Mouse (Mus musculus) olfactory bulb, adult 2 months (tissue): ENCODE results near the gene Olfr1061. TPM values are rescaled to one million over a fixed set of nuclear protein-coding genes. Genes with fewer than 3 reads are reported as not detected.
"Not testable (repeated sequence)": the region's sequence is repeated elsewhere in the genome, so short reads cannot be mapped to it uniquely, and the experiment has no call there.

Experiments used
- H3K27ac ChIP-seq: fragments of 200-500 bp; 2 replicates; pipeline ENCODE4 v1.5.1; 2012; ENCODE audit warnings: low read depth, low read length; ENCODE audit not compliant: insufficient read depth
- H3K4me1 ChIP-seq: fragments of 200-500 bp; 2 replicates; pipeline ENCODE4 v1.6.1; 2012; ENCODE audit warnings: low read length; ENCODE audit not compliant: control insufficient read depth, insufficient read depth
- H3K4me3 ChIP-seq: fragments of 200-500 bp; 2 replicates; pipeline ENCODE4 v1.5.1; 2012; ENCODE audit warnings: mild to moderate bottlenecking, low read depth, low read length, moderate library complexity; ENCODE audit not compliant: insufficient read depth
- CTCF ChIP-seq: fragments of 200-500 bp; IDR thresholded peaks from 2 replicates; pipeline ENCODE4 v1.5.1; 2012; ENCODE audit warnings: low read depth, mild to moderate bottlenecking, low read length, moderate library complexity; ENCODE audit not compliant: insufficient read depth
- POLR2A ChIP-seq: fragments of 200-500 bp; IDR thresholded peaks from 2 replicates; pipeline ENCODE4 v1.6.1; 2012; ENCODE audit warnings: mild to moderate bottlenecking, low read depth, low read length, moderate library complexity; ENCODE audit not compliant: insufficient read depth
- WGBS: fragments of 180-500 bp; shearing (Covaris S2); methylation state at CpG from one replicate; pipeline ENCODE4 v1.1.7; 2018; 5-methylcytosine and 5-hydroxymethylcytosine counted together
- polyA plus RNA-seq: library from polyadenylated mRNA; stranded (reverse); fragments of >200 nt; gene quantifications from 2 replicates; pipeline ENCODE4 v1.2.4, GENCODE M21; 2012; ENCODE audit warnings: low replicate concordance; ENCODE audit not compliant: missing spikeins, insufficient read depth, insufficient read length

Olfr1061 gene
- not detected in 2 replicates for polyA plus RNA-seq

DNA sequence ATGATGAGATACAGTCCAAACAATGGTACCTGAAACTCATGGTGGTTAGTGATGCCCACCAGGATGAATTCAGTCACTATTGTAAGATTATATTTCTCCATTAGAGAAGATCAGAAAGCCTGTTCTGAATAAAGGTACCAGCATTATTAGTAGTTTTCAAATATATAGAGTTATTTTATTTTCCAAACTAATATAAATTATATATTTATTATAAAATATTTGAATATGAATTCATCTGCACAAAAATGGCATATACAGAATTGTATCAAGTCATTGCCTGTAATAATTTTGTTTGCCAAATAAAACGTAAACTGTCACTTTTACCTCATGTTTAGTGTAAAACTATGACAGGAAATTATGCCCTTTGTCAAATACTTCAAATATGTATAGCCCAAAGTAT lies at the start of gene Olfr1061:
Olfr1061 (minus strand) TSS at position 101 of the 400 bp plus-strand sequence.
- no peaks in the 10 kb centered on the region for H3K4me1 ChIP-seq
- no peak within 1 kb of the TSS for H3K4me3 ChIP-seq
- TF ChIP-seq POLR2A (no peak), CTCF (no peak)
- no peak within 1 kb of the TSS for H3K27ac ChIP-seq
- WGBS, result 78% methylated on average over 1 of the region's 1 CpGs

DNA sequence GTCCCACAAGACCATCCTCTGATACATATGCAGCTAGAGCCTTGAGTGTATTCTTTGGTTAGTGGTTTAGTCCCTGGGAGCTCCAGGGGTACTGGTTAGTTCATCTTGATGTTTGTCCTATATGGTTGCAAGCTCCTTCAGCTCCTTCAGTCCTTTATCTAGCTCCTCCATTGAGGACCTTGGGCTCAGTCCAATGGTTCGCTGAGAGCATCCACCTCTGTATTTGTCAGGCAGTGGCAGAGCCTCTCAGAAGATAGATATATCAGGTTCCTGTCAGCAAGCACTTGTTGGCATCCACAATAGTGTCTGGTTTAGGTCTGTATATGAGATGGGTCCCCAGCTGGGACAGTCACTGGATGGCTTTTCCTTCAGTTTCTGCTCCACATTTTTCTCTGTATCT lies 46.6 kb upstream of the Olfr1061 start:
- no peak overlapping the region for H3K27ac ChIP-seq
- H3K4me3 ChIP-seq, result no peak overlapping the region
- WGBS, result 67% methylated on average over 1 of the region's 1 CpGs
- H3K4me1 ChIP-seq, result no peaks in the 10 kb centered on the region
- TF ChIP-seq POLR2A, result no peak
- no peak for TF ChIP-seq CTCF

DNA sequence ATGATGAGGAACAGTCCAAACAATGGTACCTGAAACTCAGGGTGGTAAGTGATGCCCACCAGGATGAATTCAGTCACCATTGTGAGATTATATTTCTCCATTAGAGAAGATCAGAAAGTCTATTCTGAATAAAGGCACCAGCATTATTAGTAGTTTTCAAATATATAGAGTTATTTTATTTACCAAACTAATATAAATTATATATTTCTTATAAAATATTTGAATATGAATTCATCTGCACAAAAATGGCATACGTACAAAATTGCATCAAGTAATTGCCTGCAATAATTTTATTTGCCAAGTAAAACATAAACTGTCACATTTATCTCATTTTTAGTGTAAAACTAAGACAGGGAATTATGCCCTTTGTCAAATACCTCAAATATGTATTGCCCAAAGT lies 42.3 kb upstream of the Olfr1061 start, which contains the start of gene Olfr1066:
Olfr1066 (minus strand) TSS at position 101 of the 400 bp plus-strand sequence.
- H3K27ac ChIP-seq, result no peak within 1 kb of the TSS
- no peak within 1 kb of the TSS for H3K4me3 ChIP-seq
- 89% methylated on average over 1 of the region's 1 CpGs for WGBS
- no peaks in the 10 kb centered on the region for H3K4me1 ChIP-seq
- TF ChIP-seq CTCF (no peak), POLR2A (no peak)

DNA sequence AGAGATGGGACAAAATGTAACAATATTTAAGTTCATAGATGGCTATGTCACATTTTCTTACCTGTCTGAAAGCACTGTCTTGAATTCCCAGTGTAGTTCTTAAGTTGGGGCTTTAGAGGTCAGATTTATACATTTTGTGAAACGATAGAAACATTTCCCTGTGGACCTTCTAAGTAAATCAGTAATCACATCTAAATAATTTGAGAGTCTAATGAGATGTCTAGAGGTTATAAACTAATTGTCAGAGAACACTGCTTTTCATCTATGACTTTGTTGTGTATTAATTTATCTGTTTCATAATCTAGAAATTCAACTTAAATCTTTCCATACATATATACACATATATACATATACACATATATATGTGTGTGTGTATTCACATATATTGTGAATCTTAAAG lies 36.6 kb upstream of the Olfr1061 start, which contains the start of gene Olfr1065:
Olfr1065 (minus strand) TSS at position 101 of the 400 bp plus-strand sequence.
- H3K4me1 ChIP-seq, H3K27ac ChIP-seq, H3K4me3 ChIP-seq: not testable (repeated sequence)
- 60% methylated on average over 1 of the region's 1 CpGs for WGBS

DNA sequence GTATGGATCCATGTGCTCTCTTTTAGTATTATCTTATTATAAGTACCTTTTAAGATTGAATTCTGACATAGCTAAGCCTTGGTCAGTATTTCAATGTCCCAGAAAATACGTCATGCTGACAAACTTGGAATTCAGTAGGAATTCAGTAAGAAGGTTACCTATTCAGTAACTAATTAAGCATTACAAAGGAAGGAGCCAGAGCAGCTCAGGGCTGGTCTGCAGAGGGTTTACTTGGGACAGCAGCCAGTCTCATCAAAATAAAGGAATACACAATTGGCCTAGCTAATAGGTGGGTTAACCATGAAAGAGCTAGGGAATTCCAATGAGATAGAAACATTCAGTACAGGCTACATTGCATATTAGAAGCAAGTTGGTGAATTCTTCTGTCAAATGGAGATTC lies 28.3 kb upstream of the Olfr1061 start:
- H3K4me3 ChIP-seq, H3K4me1 ChIP-seq, H3K27ac ChIP-seq: not testable (repeated sequence)
- WGBS, result 36% methylated on average over 1 of the region's 1 CpGs

DNA sequence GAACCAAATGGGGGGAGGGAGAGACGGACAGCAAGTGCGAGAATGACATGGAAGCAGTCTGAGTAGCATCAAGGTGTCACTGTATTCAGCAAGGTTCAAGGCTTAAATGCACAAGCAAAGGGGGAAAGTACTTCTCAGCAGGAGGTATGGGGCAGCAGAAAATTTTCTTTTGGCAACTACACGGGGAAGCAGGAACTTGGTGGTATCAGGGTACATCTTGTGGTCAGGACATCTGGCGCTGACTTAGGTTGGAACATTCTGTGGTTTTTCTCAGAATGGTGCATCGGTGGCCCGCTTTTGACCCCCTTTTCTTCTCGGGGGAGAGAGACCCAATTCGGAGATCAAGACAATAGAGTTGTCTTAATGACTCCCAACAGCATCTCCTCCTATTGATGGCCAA lies 14.7 kb upstream of the Olfr1061 start:
- H3K4me3 ChIP-seq, H3K27ac ChIP-seq, H3K4me1 ChIP-seq: not testable (repeated sequence)
- 88% methylated on average over 8 of the region's 8 CpGs for WGBS

DNA sequence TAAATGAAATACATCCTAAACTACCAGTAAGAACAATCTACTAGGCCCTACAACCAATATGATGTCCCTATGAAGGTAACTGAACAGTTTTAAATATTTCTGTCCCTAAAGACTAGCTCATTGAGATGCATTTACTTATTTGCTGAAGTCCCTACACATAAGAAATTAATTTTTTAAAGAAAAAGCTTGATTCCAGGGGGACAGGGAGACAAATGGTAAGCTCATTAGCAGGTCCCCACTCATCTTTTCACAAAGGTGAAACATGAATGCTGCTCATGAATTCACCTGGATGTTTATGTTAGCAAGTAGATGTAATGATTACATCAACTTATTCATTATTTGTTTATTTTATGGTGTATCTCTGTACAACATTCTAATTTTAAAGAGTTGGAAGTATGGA lies 12.8 kb upstream of the Olfr1061 start, which contains the start of gene Olfr1062:
Olfr1062 (minus strand) TSS at position 101 of the 400 bp plus-strand sequence.
- H3K4me3 ChIP-seq, H3K27ac ChIP-seq, H3K4me1 ChIP-seq: not testable (repeated sequence)

DNA sequence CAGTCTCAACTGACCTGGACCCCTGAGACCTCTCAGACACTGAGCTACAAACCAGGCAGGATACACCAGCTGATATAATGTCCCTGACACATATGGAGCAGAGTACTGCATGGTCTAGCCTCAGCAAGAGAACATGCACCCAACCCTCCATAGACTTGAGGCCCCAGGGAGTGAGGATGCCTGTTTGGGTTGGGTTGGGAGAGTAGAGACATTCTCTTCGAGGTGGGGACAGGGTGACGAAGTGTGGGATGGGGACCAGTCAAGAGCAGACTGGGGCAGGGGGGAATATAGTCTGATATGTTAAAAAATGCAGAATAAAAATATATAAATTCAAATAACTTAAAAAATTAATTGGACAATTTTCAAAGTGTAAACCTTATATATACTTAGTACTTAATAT lies 18.7 kb downstream of the Olfr1061 start:
- TF ChIP-seq POLR2A (no peak), CTCF (no peak)
- Histone ChIP-seq H3K27ac (no peak overlapping the region), H3K4me1 (no peaks in the 10 kb centered on the region), H3K4me3 (no peak overlapping the region)
- 90% methylated on average over 2 of the region's 2 CpGs for WGBS

DNA sequence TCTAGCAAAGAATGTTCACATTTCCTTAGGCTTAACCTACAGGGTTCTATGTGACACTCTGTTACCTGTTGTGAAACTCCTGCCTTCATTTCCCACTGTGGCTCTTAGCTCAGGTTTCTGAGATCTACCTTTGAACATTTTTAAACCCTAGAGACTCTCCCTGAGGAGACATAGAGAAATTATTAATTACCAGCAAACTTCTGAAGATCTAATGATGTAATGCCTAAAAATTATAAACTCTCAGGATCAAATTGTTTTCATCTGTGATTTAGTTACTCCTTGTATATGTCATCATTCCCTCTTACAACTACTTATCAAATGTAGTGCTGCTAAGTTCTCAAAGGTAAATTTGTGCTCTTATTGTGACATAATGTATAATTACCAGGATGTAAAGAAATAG lies 25.4 kb downstream of the Olfr1061 start, which contains the start of gene Olfr1058:
Olfr1058 (minus strand) TSS at position 101 of the 400 bp plus-strand sequence.
- H3K4me1 ChIP-seq, H3K27ac ChIP-seq, H3K4me3 ChIP-seq: not testable (repeated sequence)

DNA sequence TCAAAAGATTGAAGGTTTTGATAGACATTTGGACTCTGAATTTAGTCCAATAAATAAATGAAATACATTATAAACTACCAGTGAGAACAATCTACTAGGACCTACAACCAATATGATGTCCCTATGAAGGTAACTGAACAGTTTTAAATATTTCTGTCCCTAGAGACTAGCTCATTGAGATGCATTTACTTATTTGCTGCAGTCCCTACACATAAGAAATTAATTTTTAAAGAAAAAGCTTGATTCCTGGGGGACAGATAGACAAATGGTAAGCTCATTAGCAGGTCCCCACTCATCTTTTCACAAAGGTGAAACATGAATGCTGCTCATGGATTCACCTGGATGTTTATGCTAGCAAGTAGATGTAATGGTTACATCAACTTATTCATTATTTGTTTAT lies 35.6 kb downstream of the Olfr1061 start, which contains the start of gene Olfr1057:
Olfr1057 (minus strand) TSS at position 101 of the 400 bp plus-strand sequence.
- no peak within 1 kb of the TSS for H3K27ac ChIP-seq
- no peak within 1 kb of the TSS for H3K4me3 ChIP-seq
- no peaks in the 10 kb centered on the region for H3K4me1 ChIP-seq
- TF ChIP-seq POLR2A (no peak), CTCF (no peak)

DNA sequence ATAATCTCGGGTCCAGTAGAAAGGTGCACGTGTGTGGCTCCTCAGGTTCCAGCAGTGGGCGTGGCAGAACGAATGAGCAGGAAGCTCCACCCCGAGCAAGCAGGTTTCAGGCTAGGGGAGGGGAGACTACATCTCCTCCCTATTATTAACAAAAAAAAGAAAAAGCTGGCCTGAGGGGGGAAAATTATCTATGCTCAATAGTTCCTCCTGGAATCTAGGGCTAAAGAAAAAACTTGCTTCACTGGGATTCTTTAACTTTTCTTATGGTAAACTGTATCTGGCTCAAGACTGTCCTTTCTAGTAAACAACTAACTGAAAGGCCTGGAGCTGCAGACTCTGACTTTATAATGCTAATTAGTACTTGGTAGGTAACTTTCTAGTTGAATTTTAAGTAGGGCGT lies 47.5 kb downstream of the Olfr1061 start:
- not testable (repeated sequence) for H3K4me1 ChIP-seq, H3K27ac ChIP-seq, H3K4me3 ChIP-seq
- no CpG with 5 or more reads among the region's 6 CpGs for WGBS

Other genes starting within 250 kb of the Olfr1061 start
- not detected in 2 replicates for gene Olfr1043, start 246.5 kb downstream of the Olfr1061 start, polyA plus RNA-seq
- not detected in 2 replicates for gene Olfr1044, start 236.2 kb downstream of the Olfr1061 start, polyA plus RNA-seq
- gene Olfr52, start 228.4 kb downstream of the Olfr1061 start, polyA plus RNA-seq, result not detected in 2 replicates
- gene Olfr1045, start 211.0 kb downstream of the Olfr1061 start, polyA plus RNA-seq, result not detected in 2 replicates
- gene Olfr1046, start 194.7 kb downstream of the Olfr1061 start, polyA plus RNA-seq, result not detected in 2 replicates
- gene Olfr1047, start 182.6 kb downstream of the Olfr1061 start, polyA plus RNA-seq, result not detected in 2 replicates
- not detected in 2 replicates for gene Olfr1048, start 173.8 kb downstream of the Olfr1061 start, polyA plus RNA-seq
- gene Olfr1049, start 155.7 kb downstream of the Olfr1061 start, polyA plus RNA-seq, result not detected in 2 replicates
- gene Olfr1051, start 135.0 kb downstream of the Olfr1061 start, polyA plus RNA-seq, result not detected in 2 replicates
- gene Olfr1052, start 121.6 kb downstream of the Olfr1061 start, polyA plus RNA-seq, result not detected in 2 replicates
- gene Olfr1053, start 98.8 kb downstream of the Olfr1061 start, polyA plus RNA-seq, result not detected in 2 replicates
- gene Olfr1054, start 78.6 kb downstream of the Olfr1061 start, polyA plus RNA-seq, result not detected in 2 replicates
- not detected in 2 replicates for gene Olfr1055, start 63.8 kb downstream of the Olfr1061 start, polyA plus RNA-seq
- not detected in 2 replicates for gene Olfr1056, start 51.6 kb downstream of the Olfr1061 start, polyA plus RNA-seq
- gene Olfr1057, start 35.7 kb downstream of the Olfr1061 start, polyA plus RNA-seq, result not detected in 2 replicates
- gene Olfr1058, start 25.5 kb downstream of the Olfr1061 start, polyA plus RNA-seq, result not detected in 2 replicates
- not detected in 2 replicates for gene Olfr1062, start 12.7 kb upstream of the Olfr1061 start, polyA plus RNA-seq
- gene Olfr1065, start 36.5 kb upstream of the Olfr1061 start, polyA plus RNA-seq, result not detected in 2 replicates
- not detected in 2 replicates for gene Olfr1066, start 42.2 kb upstream of the Olfr1061 start, polyA plus RNA-seq
- not detected in 2 replicates for gene Olfr228, start 73.3 kb upstream of the Olfr1061 start, polyA plus RNA-seq
- gene Olfr1076, start 94.4 kb upstream of the Olfr1061 start, polyA plus RNA-seq, result not detected in 2 replicates
- gene Olfr1079, start 128.4 kb upstream of the Olfr1061 start, polyA plus RNA-seq, result not detected in 2 replicates
- not detected in 2 replicates for gene Olfr1080, start 144.2 kb upstream of the Olfr1061 start, polyA plus RNA-seq
- not detected in 2 replicates for gene Olfr1082, start 184.9 kb upstream of the Olfr1061 start, polyA plus RNA-seq
- gene Olfr1084, start 225.7 kb upstream of the Olfr1061 start, polyA plus RNA-seq, result not detected in 2 replicates
- gene Olfr1085, start 248.0 kb upstream of the Olfr1061 start, polyA plus RNA-seq, result not detected in 2 replicates